Mouse (Mus musculus) liver, postnatal 0 days (tissue): ENCODE measurements around the gene Itpk1. TPM values are rescaled to one million over a fixed set of nuclear protein-coding genes. Genes with fewer than 3 reads are reported as not detected.

Source experiments
- ATAC-seq: fragments of 200-750 bp; cut with Nextera tagmentation; 2 replicates; pipeline ENCODE4 v1.8.0; 2017; ENCODE audit warnings: mild to moderate bottlenecking, moderate library complexity
- DNase-seq: peaks from one replicate; pipeline ENCODE4 v3.0.0-alpha.2; 2016
- H3K27ac ChIP-seq: fragments of 300-500 bp; sonication (generic); 2 replicates; pipeline ENCODE4 v1.5.1; 2014; ENCODE audit warnings: antibody characterized with exemption, moderate library complexity, mild to moderate bottlenecking, low read depth
- H3K27me3 ChIP-seq: fragments of 300-500 bp; sonication (generic); 2 replicates; pipeline ENCODE4 v1.6.1; 2014; ENCODE audit warnings: low read length, control low read depth, mixed read lengths; ENCODE audit not compliant: insufficient read depth
- H3K36me3 ChIP-seq: fragments of 300-500 bp; sonication (generic); replicated peaks from 2 replicates; pipeline ENCODE4 v1.6.1; 2014; ENCODE audit warnings: mild to moderate bottlenecking, control low read depth, low read length, moderate library complexity, mixed read lengths; ENCODE audit not compliant: insufficient read depth
- H3K4me1 ChIP-seq: fragments of 300-500 bp; sonication (generic); 2 replicates; pipeline ENCODE4 v1.6.1; 2014; ENCODE audit warnings: antibody characterized with exemption, mild to moderate bottlenecking, control low read depth; ENCODE audit not compliant: insufficient read depth
- H3K4me2 ChIP-seq: fragments of 300-500 bp; sonication (generic); 2 replicates; pipeline ENCODE4 v1.6.1; 2014; ENCODE audit warnings: low read depth, mild to moderate bottlenecking, low read length, moderate library complexity, mixed read lengths
- H3K4me3 ChIP-seq: fragments of 300-500 bp; sonication (generic); 2 replicates; pipeline ENCODE4 v1.5.1; 2014; ENCODE audit warnings: low read depth, low read length
- H3K9ac ChIP-seq: fragments of 300-500 bp; sonication (generic); replicated peaks from 2 replicates; pipeline ENCODE4 v1.6.1; 2014; ENCODE audit warnings: mild to moderate bottlenecking, moderate library complexity
- H3K9me3 ChIP-seq: fragments of 300-500 bp; sonication (generic); 2 replicates; pipeline ENCODE4 v1.6.1; 2016; ENCODE audit warnings: mild to moderate bottlenecking, control low read depth, low read length, mixed read lengths
- CTCF ChIP-seq: sonication (generic); IDR thresholded peaks from 2 replicates; pipeline ENCODE4 v1.5.1; 2016; ENCODE audit warnings: antibody characterized with exemption, low read depth
- EP300 ChIP-seq: IDR thresholded peaks from 2 replicates; pipeline ENCODE4 v1.6.1; 2016; ENCODE audit warnings: antibody characterized with exemption, low read depth, mild to moderate bottlenecking
- WGBS: fragments of 180-500 bp; shearing (Covaris S2); extraction: QIAGEN DNeasy Blood & Tissue Kit; methylation state at CpG from one replicate; pipeline ENCODE4 v1.1.7; 2014; ENCODE audit not compliant: insufficient replicate concordance; 5-methylcytosine and 5-hydroxymethylcytosine counted together
- polyA plus RNA-seq: library from polyadenylated mRNA; unstranded; fragments of >200 nt; fragmentation: Nextera tagmentation; extraction: Ambion mirVana; gene quantifications from 2 replicates; pipeline ENCODE4 v1.2.1, GENCODE M21; 2015

Gene Itpk1
- polyA plus RNA-seq, 1 experiment from 2014 or later = 3.6 TPM

DNA sequence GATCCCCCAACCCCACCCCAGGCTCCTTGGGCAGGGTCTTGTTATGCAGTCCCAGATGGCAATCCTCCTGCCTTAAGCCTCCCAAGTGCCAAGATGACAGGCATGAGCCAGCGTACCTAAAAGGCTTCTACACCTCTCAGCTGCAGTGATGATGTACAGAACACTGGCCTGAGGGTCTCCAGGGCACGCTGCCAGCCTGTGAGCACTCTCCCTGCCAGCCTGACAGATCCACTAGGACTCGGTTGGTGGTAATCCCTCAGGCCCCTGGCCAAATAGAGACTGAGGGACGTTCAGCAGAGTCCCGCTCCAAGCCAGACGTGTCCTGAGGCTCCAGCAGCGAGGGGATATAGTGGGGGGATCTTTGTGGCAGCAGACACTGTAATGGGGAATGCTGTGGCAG, 131.7 kb downstream of the Itpk1 start:
- TF ChIP-seq EP300 = no peak
- no peak for TF ChIP-seq CTCF
- Histone ChIP-seq H3K4me3 (no peak overlapping the region), H3K27ac (no peak overlapping the region), H3K36me3 (peaks cover 15% of the 10 kb centered on the region), H3K27me3 (no peaks in the 10 kb centered on the region), H3K4me1 (no peaks in the 10 kb centered on the region), H3K9ac (no peak overlapping the region), H3K9me3 (no peaks in the 10 kb centered on the region), H3K4me2 (no peak overlapping the region)
- ATAC-seq (no peak), DNase-seq (no peak)
- 74% methylated on average over 7 of the region's 7 CpGs for WGBS

DNA sequence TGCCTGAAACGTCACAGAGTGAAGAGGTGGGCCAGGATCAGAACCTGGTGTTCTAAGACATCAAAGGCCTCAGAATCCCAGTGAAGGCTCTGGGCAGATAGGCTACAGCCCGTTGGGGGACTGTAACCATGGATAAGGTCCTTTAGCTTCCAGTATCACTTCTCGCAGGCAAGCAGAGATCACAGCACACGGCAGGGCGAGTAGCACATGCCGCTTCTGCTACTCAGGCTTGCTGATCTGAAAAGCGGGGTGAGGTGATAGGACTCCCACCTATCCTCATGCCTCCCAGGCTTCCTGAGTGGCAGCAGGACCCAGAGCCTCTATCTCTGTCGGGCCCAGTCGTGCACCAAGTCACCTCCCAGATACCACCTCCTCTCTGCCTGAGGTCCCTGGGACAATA, 133.1 kb downstream of the Itpk1 start:
- H3K9ac ChIP-seq = no peak overlapping the region
- TF ChIP-seq CTCF (no peak), EP300 (no peak)
- no peak overlapping the region for H3K4me3 ChIP-seq
- H3K9me3 ChIP-seq = no peaks in the 10 kb centered on the region
- no peak overlapping the region for H3K27ac ChIP-seq
- DNase-seq (no peak), ATAC-seq (no peak)
- no peak overlapping the region for H3K4me2 ChIP-seq
- H3K4me1 ChIP-seq = no peaks in the 10 kb centered on the region
- 73% methylated on average over 9 of the region's 9 CpGs for WGBS
- peaks cover 12% of the 10 kb centered on the region for H3K36me3 ChIP-seq
- H3K27me3 ChIP-seq = no peaks in the 10 kb centered on the region

DNA sequence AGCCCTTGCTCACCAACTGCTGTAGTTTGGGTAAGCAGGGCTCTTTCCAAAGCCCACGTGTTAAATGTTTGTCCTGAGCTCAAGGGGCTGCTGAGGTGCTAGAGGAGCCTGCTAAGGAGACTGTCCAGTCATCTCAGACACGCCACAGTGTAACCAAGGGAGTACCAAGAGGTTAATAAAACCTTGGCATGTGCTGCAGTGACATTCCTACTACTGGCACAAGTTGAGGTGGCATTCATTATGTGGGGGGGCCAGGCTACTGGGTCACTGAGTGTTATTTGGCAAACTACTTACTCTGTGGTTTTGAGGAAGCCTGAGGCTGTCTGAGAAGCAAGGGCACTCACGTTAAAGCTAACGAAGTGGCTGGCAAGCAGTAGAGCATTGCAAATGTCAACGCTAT, 134.0 kb downstream of the Itpk1 start:
- Histone ChIP-seq H3K36me3 (peaks cover 12% of the 10 kb centered on the region), H3K4me1 (no peaks in the 10 kb centered on the region), H3K27me3 (no peaks in the 10 kb centered on the region), H3K9ac (no peak overlapping the region), H3K4me2 (no peak overlapping the region), H3K9me3 (no peaks in the 10 kb centered on the region), H3K4me3 (no peak overlapping the region), H3K27ac (no peak overlapping the region)
- DNase-seq (no peak), ATAC-seq (no peak)
- TF ChIP-seq CTCF (no peak), EP300 (no peak)
- 68% methylated on average over 5 of the region's 5 CpGs for WGBS

DNA sequence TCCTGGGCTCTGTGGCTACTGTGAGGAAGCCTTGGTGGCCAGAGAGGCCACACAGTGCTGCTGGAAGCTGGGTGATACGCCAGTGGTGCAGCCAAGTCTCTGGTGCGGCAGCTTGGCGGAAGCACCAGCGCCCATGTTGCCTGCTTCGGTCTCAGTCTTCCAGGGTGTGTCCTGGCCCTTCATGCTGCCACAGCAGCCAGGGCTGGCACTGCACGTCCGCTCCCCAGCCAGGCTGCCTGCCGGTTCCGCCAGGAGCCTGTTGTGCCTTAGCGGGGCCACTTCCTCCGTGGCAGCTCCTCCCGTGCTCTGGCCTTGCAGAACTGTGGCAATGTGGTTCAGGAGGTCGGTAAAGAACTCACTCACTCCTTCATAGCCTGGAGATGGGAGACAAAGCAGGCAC, 134.6 kb downstream of the Itpk1 start:
- no peak overlapping the region for H3K9ac ChIP-seq
- no peak for DNase-seq
- H3K4me2 ChIP-seq = no peak overlapping the region
- WGBS = 74% methylated on average over 13 of the region's 13 CpGs
- H3K9me3 ChIP-seq = no peaks in the 10 kb centered on the region
- ATAC-seq = no peak
- peaks cover 10% of the 10 kb centered on the region for H3K36me3 ChIP-seq
- no peaks in the 10 kb centered on the region for H3K27me3 ChIP-seq
- no peaks in the 10 kb centered on the region for H3K4me1 ChIP-seq
- TF ChIP-seq EP300 = no peak
- no peak for TF ChIP-seq CTCF
- no peak overlapping the region for H3K27ac ChIP-seq
- no peak overlapping the region for H3K4me3 ChIP-seq

DNA sequence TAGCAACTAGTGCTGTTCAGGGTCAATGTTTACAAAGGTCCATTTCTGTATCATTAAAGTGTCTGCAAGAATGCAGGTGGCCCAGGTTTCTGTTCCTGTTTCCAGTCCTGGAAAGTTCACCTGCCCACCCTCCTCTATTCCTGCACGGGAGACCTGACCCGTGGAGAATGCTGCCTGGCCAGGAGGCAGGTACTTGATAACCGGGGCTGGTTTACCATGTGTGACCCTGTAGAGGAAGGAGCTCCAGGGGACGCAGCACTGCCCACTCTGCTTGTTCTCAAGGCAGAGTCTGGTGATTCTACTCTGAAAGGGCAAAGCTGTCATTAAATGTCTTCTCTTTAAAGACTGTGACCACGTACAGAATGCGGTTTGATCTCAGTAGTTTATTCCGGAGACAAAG, 136.5 kb downstream of the Itpk1 start:
- no peak for DNase-seq
- H3K9ac ChIP-seq = no peak overlapping the region
- no peak overlapping the region for H3K4me3 ChIP-seq
- H3K27me3 ChIP-seq = no peaks in the 10 kb centered on the region
- 72% methylated on average over 7 of the region's 7 CpGs for WGBS
- no peak overlapping the region for H3K4me2 ChIP-seq
- H3K9me3 ChIP-seq = no peaks in the 10 kb centered on the region
- ATAC-seq = no peak
- no peak overlapping the region for H3K27ac ChIP-seq
- H3K36me3 ChIP-seq = no peaks in the 10 kb centered on the region; the same call in 1 of the 2 replicates
- H3K4me1 ChIP-seq = no peaks in the 10 kb centered on the region
- TF ChIP-seq EP300 (no peak), CTCF (no peak)

DNA sequence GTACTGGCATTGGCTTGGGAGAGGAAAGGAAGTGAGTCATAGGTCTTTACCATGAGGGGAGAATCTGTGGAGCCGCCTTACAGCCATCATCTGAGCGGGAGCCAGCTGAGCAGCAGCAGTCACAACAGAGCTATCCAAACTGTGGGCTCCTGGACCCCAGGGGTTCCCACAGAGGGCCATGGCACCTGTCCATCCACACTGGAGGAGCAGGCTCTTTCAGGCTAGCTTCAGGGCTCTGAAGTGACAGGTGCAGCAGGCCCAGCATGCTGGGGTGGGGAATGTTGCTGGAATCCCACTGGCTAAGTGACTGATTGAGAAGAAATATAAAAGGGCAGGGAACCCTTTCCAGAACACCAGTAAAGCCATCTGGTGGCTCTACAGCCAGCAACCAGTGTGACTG, 137.8 kb downstream of the Itpk1 start:
- DNase-seq (no peak), ATAC-seq (no peak)
- Histone ChIP-seq H3K9ac (no peak overlapping the region), H3K27ac (no peak overlapping the region), H3K4me3 (no peak overlapping the region), H3K36me3 (no peaks in the 10 kb centered on the region; the same call in 1 of the 2 replicates), H3K4me1 (no peaks in the 10 kb centered on the region), H3K4me2 (no peak overlapping the region), H3K9me3 (no peaks in the 10 kb centered on the region), H3K27me3 (no peaks in the 10 kb centered on the region)
- TF ChIP-seq CTCF (no peak), EP300 (no peak)
- WGBS = 57% methylated on average over 2 of the region's 2 CpGs

DNA sequence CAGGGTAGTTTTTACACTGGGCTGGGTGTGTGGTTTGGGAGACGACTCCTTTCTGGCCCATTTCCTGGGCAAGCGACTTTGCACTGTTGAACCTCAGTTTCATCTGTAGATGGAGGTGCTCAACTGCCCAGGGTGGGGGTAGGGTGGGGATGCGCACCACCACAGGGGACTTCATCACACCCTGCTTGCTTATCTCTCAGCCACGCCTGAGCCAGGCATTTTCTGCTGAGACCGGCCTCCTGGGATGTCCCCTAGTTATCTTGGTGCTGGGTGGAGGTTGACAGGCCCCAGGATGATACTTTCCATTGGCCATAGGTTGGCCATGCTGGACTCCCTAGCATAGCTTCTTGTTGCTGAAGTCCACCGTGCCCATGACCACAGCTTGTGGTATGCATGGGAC, 139.6 kb downstream of the Itpk1 start:
- H3K27ac ChIP-seq = no peak overlapping the region
- H3K27me3 ChIP-seq = no peaks in the 10 kb centered on the region
- no peak overlapping the region for H3K4me3 ChIP-seq
- 42% methylated on average over 6 of the region's 6 CpGs for WGBS
- TF ChIP-seq EP300 (no peak), CTCF (no peak)
- H3K9me3 ChIP-seq = no peaks in the 10 kb centered on the region
- DNase-seq = no peak
- ATAC-seq = no peak
- no peaks in the 10 kb centered on the region; the same call in 1 of the 2 replicates for H3K36me3 ChIP-seq
- no peaks in the 10 kb centered on the region for H3K4me1 ChIP-seq
- H3K9ac ChIP-seq = no peak overlapping the region
- no peak overlapping the region for H3K4me2 ChIP-seq
